ENCODE assay signal across 22 mouse cellular contexts in genomic region chr5:17842111-17842729, GRCm38 (mm10). TPM values are rescaled to one million over a fixed set of nuclear protein-coding genes. Genes with fewer than 3 reads are reported as not detected.
DNase-seq lines count a peak whose midpoint lies in the region; ATAC-seq lines count a peak whose summit lies in the region.
"Had no signal": no experiment of that assay in that cellular context is flagged by ENCODE, and none has a peak within 500 bp of the region (broad histone marks: within the 10 kb centered on the region; RNA-seq: fewer than 3 reads in every experiment).

No protein-coding gene starts in this region.

- WGBS in lung, embryonic 15.5 days: 55% methylated on average over 7 of the region's 7 CpGs
- WGBS in macrophage (ENCODE audit: missing documents): 17% methylated on average over 7 of the region's 7 CpGs

- H3K27me3 ChIP-seq in lung, embryonic 15.5 days: no peaks in the 10 kb centered on the region
- no peaks in the 10 kb centered on the region for H3K27me3 ChIP-seq in splenic B cell, adult 2 months (ENCODE audit: control insufficient read depth, insufficient read depth, low read length, poor library complexity, severe bottlenecking)
- H3K27me3 ChIP-seq: limb, embryonic 12.5 days; neural tube, embryonic 15.5 days had no signal

- no peaks in the 10 kb centered on the region for H3K4me1 ChIP-seq in lung, embryonic 15.5 days
- H3K4me1 ChIP-seq in brown adipose tissue, adult 24 weeks (ENCODE audit: control insufficient read depth, insufficient read depth, insufficient read length, low read length): peaks cover 8% of the 10 kb centered on the region
- H3K4me1 ChIP-seq: embryonic facial prominence, embryonic 10.5 days; limb, embryonic 12.5 days; midbrain, embryonic 10.5 days; neural tube, embryonic 15.5 days had no signal

- DNase-seq in lung, postnatal 10 days: no peak
- DNase-seq in splenic B cell, adult 2 months (ENCODE audit: low read depth, low spot score): peak; percentile 58
- no peak for DNase-seq in ovary, adult 18-20 months (ENCODE audit: low spot score)
- no peak for DNase-seq in urinary bladder, adult 2 months (ENCODE audit: low spot score)
- DNase-seq: adrenal gland, adult 8-10 months; cerebellum, adult 11 months; cerebellum, adult 9-11 months; forebrain, postnatal 0 days; gastrocnemius, postnatal 36 days; kidney, postnatal 36 days; liver, postnatal 0 days had no signal

- no peak for ATAC-seq in lung, embryonic 15.5 days (ENCODE audit: borderline replicate concordance, extremely low read depth, low FRiP score, low TSS enrichment)
- ATAC-seq: forebrain, postnatal 0 days; intestine, postnatal 0 days; liver, postnatal 0 days; midbrain, embryonic 16.5 days had no signal

- H3K9ac ChIP-seq in lung, embryonic 15.5 days: no peak overlapping the region
- H3K9ac ChIP-seq: forebrain, postnatal 0 days; limb, embryonic 12.5 days; liver, postnatal 0 days; neural tube, embryonic 15.5 days had no signal

- peaks cover 62% of the 10 kb centered on the region for H3K79me2 ChIP-seq in macrophage (ENCODE audit: inconsistent target)

- H3K36me3 ChIP-seq in lung, embryonic 15.5 days: no peaks in the 10 kb centered on the region
- H3K36me3 ChIP-seq in macrophage (ENCODE audit: inconsistent target): no peaks in the 10 kb centered on the region
- H3K36me3 ChIP-seq in splenic B cell, adult 2 months (ENCODE audit: control insufficient read depth, insufficient read depth, low read length, poor library complexity, severe bottlenecking): no peaks in the 10 kb centered on the region
- H3K36me3 ChIP-seq: embryonic facial prominence, embryonic 10.5 days; heart, embryonic 10.5 days; limb, embryonic 12.5 days; midbrain, embryonic 10.5 days; neural tube, embryonic 15.5 days had no signal

- H3K27ac ChIP-seq in lung, embryonic 15.5 days: peak overlapping the region; percentile 29; the same call in 1 of the 2 replicates
- peak overlapping the region; percentile 96 for H3K27ac ChIP-seq in brown adipose tissue, adult 24 weeks (replicated peaks; ENCODE audit: low read depth, low read length)
- peak overlapping the region; percentile 65 for H3K27ac ChIP-seq in macrophage
- H3K27ac ChIP-seq: embryonic facial prominence, embryonic 10.5 days; heart, embryonic 10.5 days; limb, embryonic 12.5 days; midbrain, embryonic 10.5 days; neural tube, embryonic 15.5 days had no signal

- no peaks in the 10 kb centered on the region for H3K9me3 ChIP-seq in lung, embryonic 15.5 days
- H3K9me3 ChIP-seq: embryonic facial prominence, embryonic 10.5 days; heart, embryonic 10.5 days; limb, embryonic 12.5 days; midbrain, embryonic 10.5 days; neural tube, embryonic 15.5 days had no signal

- no peak overlapping the region for H3K4me2 ChIP-seq in lung, embryonic 15.5 days
- H3K4me2 ChIP-seq: limb, embryonic 12.5 days; liver, embryonic 11.5 days; neural tube, embryonic 15.5 days had no signal

- no peak overlapping the region for H3K4me3 ChIP-seq in lung, embryonic 15.5 days
- peak overlapping the region; percentile 53 for H3K4me3 ChIP-seq in brown adipose tissue, adult 24 weeks (ENCODE audit: insufficient read depth, low read depth, low read length)
- H3K4me3 ChIP-seq in macrophage (ENCODE audit: inconsistent target): no peak overlapping the region
- H3K4me3 ChIP-seq: embryonic facial prominence, embryonic 10.5 days; heart, embryonic 10.5 days; limb, embryonic 12.5 days; midbrain, embryonic 10.5 days; neural tube, embryonic 15.5 days had no signal

RNA-seq across cellular contexts. Expression of gene Cd36, which starts 46.4 kb away (rescaled TPM):
- polyA plus RNA-seq in lung, embryonic 15.5 days (2015; fragmentation: Nextera tagmentation; extraction: Ambion mirVana): 17.5 and 23.0 TPM in 2 replicates
- polyA plus RNA-seq in brown adipose tissue, adult 24 weeks (2012; ENCODE audit: insufficient read depth, insufficient read length, missing spikeins): 1,463 and 1,631 TPM in 2 replicates
- total RNA-seq in macrophage (2018; cell fraction: chromatin; rRNA removed): 100 to 1,000 TPM in 8 of 26 experiments, 10 to 100 TPM in 17, 1 to 10 TPM in 1; 9.6 to 358 (median 52.5) TPM
- total RNA-seq in macrophage (2018; cell fraction: cytosol; rRNA removed): 100 to 1,000 TPM in 25 of 26 experiments, 10 to 100 TPM in 1; 65.8 to 754 (median 283) TPM
- total RNA-seq in macrophage (2018; cell fraction: nucleus; rRNA removed): 1,000 to 10,000 TPM in 1 of 26 experiments, 100 to 1,000 TPM in 15, 10 to 100 TPM in 10; 47.4 to 1,012 (median 148) TPM
- 128 to 1,439 TPM (median 932 TPM) in 3 replicates for polyA plus RNA-seq in macrophage (2018)
- polyA plus RNA-seq in urinary bladder, adult 2 months (2012; rRNA removed): 43.3 and 60.4 TPM in 2 replicates

Comparison
In these comparisons a context has a peak if more than half of its experiments do, and no peak if none do; other contexts are left out.
1. H3K27ac ChIP-seq: peak in every context shown above with its lines; median percentile 96 in brown adipose tissue, adult 24 weeks; 65 in macrophage; 29 in lung, embryonic 15.5 days.